Comparison of ENCODE assay signal across 8 mouse cellular contexts in genomic region chr12:105031081-105032058, GRCm38 (mm10). TPM values are rescaled to one million over a fixed set of nuclear protein-coding genes. Genes with fewer than 3 reads are reported as not detected.
DNase-seq lines count a peak whose midpoint lies in the region; ATAC-seq and TF ChIP-seq lines count a peak whose summit lies in the region.

No protein-coding gene starts in this region.

- H3K9ac ChIP-seq in kidney, embryonic 14.5 days (ENCODE audit: low read depth, low read length): peak overlapping the region; percentile 84
- peak overlapping the region; percentile 90 for H3K9ac ChIP-seq in MEL (ENCODE audit: control insufficient read depth, low read depth, low read length, poor library complexity, severe bottlenecking)
- H3K9ac ChIP-seq in limb, embryonic 14.5 days (ENCODE audit: low read depth, low read length, severe bottlenecking): peak overlapping the region; percentile 72
- H3K9ac ChIP-seq in neural tube, embryonic 14.5 days (replicated peaks; ENCODE audit: low read depth, low read length): peak overlapping the region; percentile 78

- peak; percentile 38 to 42; a peak in 1 of 4 replicates for TF ChIP-seq POLR2A in MEL (IDR thresholded peaks at IDR 0.05; ENCODE audit: control insufficient read depth in 1 of 2, insufficient read depth in 1 of 2, low read depth in 1 of 2, low read length in 2 of 2, poor library complexity in 1 of 2)
- no peak for TF ChIP-seq POLR2A in limb, embryonic 14.5 days (IDR thresholded peaks at IDR 0.05; ENCODE audit: borderline replicate concordance, extremely low read depth, insufficient read depth, insufficient read length)

- no peaks in the 10 kb centered on the region for H3K9me3 ChIP-seq in kidney, embryonic 14.5 days (ENCODE audit: control insufficient read depth, low read length)
- no peaks in the 10 kb centered on the region for H3K9me3 ChIP-seq in MEL (replicated peaks; ENCODE audit: insufficient read depth, low read length)
- no peaks in the 10 kb centered on the region for H3K9me3 ChIP-seq in erythroblast, embryonic 14.5 days (ENCODE audit: control insufficient read depth, low read length)
- no peaks in the 10 kb centered on the region for H3K9me3 ChIP-seq in limb, embryonic 14.5 days (ENCODE audit: control insufficient read depth, low read length)
- no peaks in the 10 kb centered on the region for H3K9me3 ChIP-seq in neural tube, embryonic 14.5 days (ENCODE audit: control insufficient read depth, low read length)

- H3K36me3 ChIP-seq in kidney, embryonic 14.5 days (ENCODE audit: control insufficient read depth, insufficient read depth, low read length): peaks cover 15% of the 10 kb centered on the region; the same call in 1 of the 2 replicates
- peaks cover 0 to 32% of the 10 kb centered on the region in 2 experiments; a peak in 3 of 4 replicates for H3K36me3 ChIP-seq in MEL (ENCODE audit: control insufficient read depth in 1 of 2, insufficient read depth in 2 of 2, low read length in 2 of 2)
- H3K36me3 ChIP-seq in erythroblast, embryonic 14.5 days (ENCODE audit: control insufficient read depth): peaks cover 72% of the 10 kb centered on the region
- H3K36me3 ChIP-seq in limb, embryonic 14.5 days (ENCODE audit: control insufficient read depth, insufficient read depth, low read length): peaks cover 12% of the 10 kb centered on the region
- H3K36me3 ChIP-seq in neural tube, embryonic 14.5 days (ENCODE audit: control insufficient read depth, insufficient read depth, low read length): peaks cover 4% of the 10 kb centered on the region; the same call in 1 of the 2 replicates

- no peak for TF ChIP-seq CTCF in MEL (IDR thresholded peaks at IDR 0.05 in 2 of 3, conservative IDR thresholded peaks at IDR 0.05 in 1 of 3; ENCODE audit: control insufficient read depth in 1 of 3, insufficient read depth in 1 of 3, low read depth in 2 of 3, low read length in 3 of 3, poor library complexity in 1 of 3, severe bottlenecking in 1 of 3)

- no peak for DNase-seq in kidney, postnatal 36 days
- DNase-seq in MEL (ENCODE audit: low read depth, low spot score): peak; percentile 75
- DNase-seq in limb, embryonic 14.5 days (ENCODE audit: low spot score): no peak
- DNase-seq in left cerebral cortex, adult 18-20 months (ENCODE audit: low spot score in 2 of 2): no peak
- DNase-seq in gastrocnemius, adult 18-20 months (ENCODE audit: low spot score): no peak

- no peak for TF ChIP-seq RAD21 in MEL (IDR thresholded peaks at IDR 0.05; ENCODE audit: low read depth, low read length)

- peak overlapping the region; percentile 71 for H3K4me3 ChIP-seq in kidney, embryonic 14.5 days (ENCODE audit: low read length)
- H3K4me3 ChIP-seq in MEL (ENCODE audit: control insufficient read depth in 1 of 2, insufficient read depth in 1 of 2, low read depth in 2 of 2, low read length in 2 of 2): peak overlapping the region; percentile 81 to 92
- peak overlapping the region; percentile 79 for H3K4me3 ChIP-seq in erythroblast, embryonic 14.5 days (replicated peaks)
- H3K4me3 ChIP-seq in limb, embryonic 14.5 days (replicated peaks; ENCODE audit: low read length): peak overlapping the region; percentile 77
- peak overlapping the region; percentile 89 for H3K4me3 ChIP-seq in neural tube, embryonic 14.5 days (ENCODE audit: low read depth, low read length)

- no peak for ATAC-seq in kidney, embryonic 14.5 days (ENCODE audit: low FRiP score, low TSS enrichment)
- no peak for ATAC-seq in limb, embryonic 14.5 days (ENCODE audit: low FRiP score, low read depth)
- ATAC-seq in neural tube, embryonic 14.5 days (ENCODE audit: low read depth): no peak

- peaks cover 15% of the 10 kb centered on the region for H3K4me1 ChIP-seq in kidney, embryonic 14.5 days (ENCODE audit: control insufficient read depth, insufficient read depth, low read length)
- H3K4me1 ChIP-seq in MEL (ENCODE audit: control insufficient read depth in 1 of 2, insufficient read depth in 2 of 2, low read length in 2 of 2): peaks cover 0 to 46% of the 10 kb centered on the region in 2 experiments; a peak in 3 of 4 replicates
- H3K4me1 ChIP-seq in erythroblast, embryonic 14.5 days (ENCODE audit: control insufficient read depth): peaks cover 77% of the 10 kb centered on the region
- H3K4me1 ChIP-seq in limb, embryonic 14.5 days (ENCODE audit: control insufficient read depth, insufficient read depth, low read length): peaks cover 19% of the 10 kb centered on the region
- H3K4me1 ChIP-seq in neural tube, embryonic 14.5 days (ENCODE audit: control insufficient read depth, insufficient read depth, low read length): peaks cover 24% of the 10 kb centered on the region

- no peak overlapping the region; the same call in 1 of the 2 replicates for H3K27ac ChIP-seq in kidney, embryonic 14.5 days (ENCODE audit: low read depth, low read length)
- H3K27ac ChIP-seq in MEL (ENCODE audit: control insufficient read depth, low read depth, low read length): peak overlapping the region; percentile 88
- H3K27ac ChIP-seq in limb, embryonic 14.5 days (replicated peaks; ENCODE audit: low read depth, low read length): peak overlapping the region; percentile 41; the same call in 1 of the 2 replicates
- H3K27ac ChIP-seq in neural tube, embryonic 14.5 days (ENCODE audit: low read depth, low read length): peak overlapping the region; percentile 60; the same call in 1 of the 2 replicates

- WGBS in kidney, embryonic 14.5 days: 9% methylated on average over 37 of the region's 37 CpGs
- 9% methylated on average over 37 of the region's 37 CpGs for WGBS in limb, embryonic 14.5 days
- WGBS in neural tube, embryonic 14.5 days: 4% methylated on average over 37 of the region's 37 CpGs

- TF ChIP-seq EP300 in MEL (IDR thresholded peaks at IDR 0.05; ENCODE audit: low read depth in 1 of 2, low read length in 2 of 2): 0 out of 4 replicates have a peak, but pooled peaks of 1 of the 2 experiments have one; percentile 25

- H3K4me2 ChIP-seq in kidney, embryonic 14.5 days (replicated peaks; ENCODE audit: low read depth, low read length): peak overlapping the region; percentile 93
- peak overlapping the region; percentile 93 for H3K4me2 ChIP-seq in limb, embryonic 14.5 days (replicated peaks; ENCODE audit: low read depth, low read length, severe bottlenecking)
- peak overlapping the region; percentile 79 for H3K4me2 ChIP-seq in neural tube, embryonic 14.5 days (ENCODE audit: low read depth, low read length)

- H3K27me3 ChIP-seq in kidney, embryonic 14.5 days (ENCODE audit: control insufficient read depth, insufficient read depth, low read length): no peaks in the 10 kb centered on the region
- no peaks in the 10 kb centered on the region for H3K27me3 ChIP-seq in MEL (ENCODE audit: control insufficient read depth in 1 of 2, insufficient read depth in 2 of 2, low read length in 2 of 2)
- H3K27me3 ChIP-seq in erythroblast, embryonic 14.5 days (ENCODE audit: control insufficient read depth): no peaks in the 10 kb centered on the region
- H3K27me3 ChIP-seq in limb, embryonic 14.5 days (ENCODE audit: control insufficient read depth, insufficient read depth, low read length): no peaks in the 10 kb centered on the region
- H3K27me3 ChIP-seq in neural tube, embryonic 14.5 days (ENCODE audit: control insufficient read depth, insufficient read depth, low read length): no peaks in the 10 kb centered on the region

- peaks cover 67% of the 10 kb centered on the region for H3K79me2 ChIP-seq in MEL (ENCODE audit: control insufficient read depth, insufficient read depth, low read length, poor library complexity)

TF ChIP-seq in MEL, 35 proteins besides CTCF, POLR2A, EP300 and RAD21 (continues in another document):
- no peak for TF ChIP-seq POLR2AphosphoS5 (IDR thresholded peaks at IDR 0.05; ENCODE audit: borderline replicate concordance, low read depth, low read length)
- no peak for TF ChIP-seq RCOR1 (IDR thresholded peaks at IDR 0.05; ENCODE audit: low read depth, low read length)
- peak; percentile 7; the same call in 1 of the 2 replicates for TF ChIP-seq TBP (IDR thresholded peaks at IDR 0.05; ENCODE audit: low read depth, low read length)
- TF ChIP-seq JUND (IDR thresholded peaks at IDR 0.05; ENCODE audit: low read depth, low read length): no peak
- TF ChIP-seq NRF1 (IDR thresholded peaks at IDR 0.05; ENCODE audit: insufficient read depth, low read depth, low read length, poor library complexity, severe bottlenecking): peak; percentile 22; the same call in 1 of the 2 replicates
- TF ChIP-seq CHD1 (IDR thresholded peaks at IDR 0.05; ENCODE audit: low read depth, low read length): peak; percentile 96
- no peak for TF ChIP-seq USF1 (IDR thresholded peaks at IDR 0.05; ENCODE audit: low read depth, low read length)
- peak; percentile 95 for TF ChIP-seq MXI1 (IDR thresholded peaks at IDR 0.05; ENCODE audit: low read depth, low read length)
- 0 out of 2 replicates have a peak, but pooled peaks have one; percentile 22 for TF ChIP-seq MYC (IDR thresholded peaks at IDR 0.05; ENCODE audit: low read depth, low read length)
- 0 out of 2 replicates have a peak, but pooled peaks have one; percentile 41 for TF ChIP-seq TCF12 (IDR thresholded peaks at IDR 0.05; ENCODE audit: low read depth, low read length)

RNA-seq across cellular contexts. Expression of gene Glrx5, which starts 1.1 kb away (rescaled TPM):
- polyA plus RNA-seq in kidney, embryonic 14.5 days (2014; fragmentation: Nextera tagmentation; extraction: Ambion mirVana): 161 and 195 TPM in 2 replicates
- total RNA-seq in MEL (2012; rRNA removed): 95.8 and 108 TPM in 2 replicates
- 100 to 1,000 TPM in 1 of 2 experiments, not detected in 1; 291 TPM for polyA plus RNA-seq in MEL (2012; ENCODE audit: insufficient read depth in 1 of 2, insufficient read length in 2 of 2, low read depth in 1 of 2, low replicate concordance in 2 of 2, missing spikeins in 1 of 2)
- polyA plus RNA-seq in erythroblast, embryonic 14.5 days (2012): 218 and 245 TPM in 2 replicates
- polyA plus RNA-seq in limb, embryonic 14.5 days (2012; rRNA removed): 70.0 and 85.1 TPM in 2 replicates
- polyA plus RNA-seq in limb, embryonic 14.5 days (2014; fragmentation: Nextera tagmentation; extraction: Ambion mirVana): 163 and 175 TPM in 2 replicates
- 190 and 200 TPM in 2 replicates for polyA plus RNA-seq in neural tube, embryonic 14.5 days (2014; fragmentation: Nextera tagmentation; extraction: Ambion mirVana)
- 10 to 100 TPM; 45.1 to 48.5 TPM for total RNA-seq in left cerebral cortex, adult 18-20 months (2021)
- total RNA-seq in gastrocnemius, adult 18-20 months (2021): 10 to 100 TPM; 54.6 to 57.3 TPM

RNA-seq across cellular contexts. Expression of gene Syne3, which starts 21.8 kb away (rescaled TPM):
- 0.24 and 0.51 TPM in 2 replicates for polyA plus RNA-seq in kidney, embryonic 14.5 days (2014; fragmentation: Nextera tagmentation; extraction: Ambion mirVana)
- 4.9 and 7.9 TPM in 2 replicates for total RNA-seq in MEL (2012; rRNA removed)
- 10 to 100 TPM in 1 of 2 experiments, not detected in 1; 10.7 TPM for polyA plus RNA-seq in MEL (2012; ENCODE audit: insufficient read depth in 1 of 2, insufficient read length in 2 of 2, low read depth in 1 of 2, low replicate concordance in 2 of 2, missing spikeins in 1 of 2)
- 1.2 and 1.3 TPM in 2 replicates for polyA plus RNA-seq in erythroblast, embryonic 14.5 days (2012)
- 2.6 and 3.0 TPM in 2 replicates for polyA plus RNA-seq in limb, embryonic 14.5 days (2012; rRNA removed)
- polyA plus RNA-seq in limb, embryonic 14.5 days (2014; fragmentation: Nextera tagmentation; extraction: Ambion mirVana): 1.2 and 2.0 TPM in 2 replicates
- 0.23 and 0.26 TPM in 2 replicates for polyA plus RNA-seq in neural tube, embryonic 14.5 days (2014; fragmentation: Nextera tagmentation; extraction: Ambion mirVana)
- 1 to 10 TPM; 1.8 to 2.3 TPM for total RNA-seq in left cerebral cortex, adult 18-20 months (2021)
- 1 to 10 TPM; 3.6 to 4.3 TPM for total RNA-seq in gastrocnemius, adult 18-20 months (2021)
